Mouse (Mus musculus) thymus, adult 2 months (tissue): ENCODE measurements around the gene Mb.

Experiments
- CTCF ChIP-seq: fragments of 200-500 bp; IDR thresholded peaks from 2 replicates; pipeline ENCODE4 v1.5.1; 2012; ENCODE audit warnings: mild to moderate bottlenecking, control low read depth, low read length, moderate library complexity, borderline replicate concordance; ENCODE audit not compliant: control insufficient read depth, poor library complexity, insufficient read depth; ENCODE audit errors: extremely low read depth
- POLR2A ChIP-seq: fragments of 200-500 bp; IDR thresholded peaks from 2 replicates; pipeline ENCODE4 v1.6.1; 2012; ENCODE audit warnings: mild to moderate bottlenecking, low read length, control low read depth, moderate library complexity; ENCODE audit not compliant: control insufficient read depth, poor library complexity, insufficient read depth; ENCODE audit errors: extremely low read depth

- TF ChIP-seq CTCF = no peak
- no peak for TF ChIP-seq POLR2A
These were observed 6.3 kb upstream of the Mb start for GRCm38 (mm10) chr15:77056791-77057051.
